22 mouse cellular contexts compared by ENCODE assay signal in genomic region chr6:119657418-119658178, GRCm38 (mm10).
DNase-seq lines count a peak whose midpoint lies in the region; ATAC-seq and TF ChIP-seq lines count a peak whose summit lies in the region.
"Had no signal": no experiment of that assay in that cellular context is flagged by ENCODE, and none has a peak within 500 bp of the region (broad histone marks: within the 10 kb centered on the region; RNA-seq: fewer than 3 reads in every experiment).

No protein-coding gene starts in this region.

- no peaks in the 10 kb centered on the region for H3K27me3 ChIP-seq in intestine, embryonic 15.5 days (replicated peaks)
- H3K27me3 ChIP-seq in intestine, embryonic 16.5 days (replicated peaks; ENCODE audit: control insufficient read depth, insufficient read depth, low read length): no peaks in the 10 kb centered on the region
- H3K27me3 ChIP-seq in intestine, postnatal 0 days (replicated peaks; ENCODE audit: control insufficient read depth, insufficient read depth, low read length): no peaks in the 10 kb centered on the region
- H3K27me3 ChIP-seq: CH12.LX, Patski had no signal

- no peak overlapping the region for H3K4me3 ChIP-seq in gastrocnemius, adult 2 months
- no peak overlapping the region for H3K4me3 ChIP-seq in intestine, embryonic 15.5 days (replicated peaks)
- H3K4me3 ChIP-seq in intestine, embryonic 16.5 days (ENCODE audit: low read length): no peak overlapping the region
- H3K4me3 ChIP-seq in intestine, postnatal 0 days (ENCODE audit: low read depth, low read length): no peak overlapping the region

- H3K4me1 ChIP-seq in intestine, embryonic 15.5 days (replicated peaks): no peaks in the 10 kb centered on the region
- no peaks in the 10 kb centered on the region for H3K4me1 ChIP-seq in intestine, embryonic 16.5 days (ENCODE audit: control insufficient read depth, insufficient read depth, low read length)
- no peaks in the 10 kb centered on the region for H3K4me1 ChIP-seq in intestine, postnatal 0 days (replicated peaks; ENCODE audit: control insufficient read depth, insufficient read depth, low read length)

- intact Hi-C loops in gastrocnemius, adult 2 months (cut with DNase I): loop anchor here (5.0 kb wide), 1 partner anchor 80 kb away; no protein-coding TSS in a partner anchor
- intact Hi-C loops in gastrocnemius, postnatal 14 days (cut with DNase I; ENCODE audit: low total_unique reads): no loop called here

- H3K9me3 ChIP-seq in intestine, embryonic 15.5 days: no peaks in the 10 kb centered on the region
- no peaks in the 10 kb centered on the region for H3K9me3 ChIP-seq in intestine, embryonic 16.5 days (ENCODE audit: control insufficient read depth, low read length)
- H3K9me3 ChIP-seq in intestine, postnatal 0 days (ENCODE audit: control insufficient read depth): no peaks in the 10 kb centered on the region
- H3K9me3 ChIP-seq: G1E had no signal

- no peak overlapping the region for H3K9ac ChIP-seq in intestine, embryonic 15.5 days
- H3K9ac ChIP-seq in intestine, embryonic 16.5 days (ENCODE audit: low read depth, low read length): no peak overlapping the region
- 0 out of 2 replicates have a peak overlapping the region, but pooled peaks have one; percentile 2 for H3K9ac ChIP-seq in intestine, postnatal 0 days (ENCODE audit: low read depth, low read length)

- WGBS in intestine, embryonic 15.5 days: 63% methylated on average over 7 of the region's 7 CpGs
- WGBS in intestine, embryonic 16.5 days: 61% methylated on average over 7 of the region's 7 CpGs
- 44% methylated on average over 7 of the region's 7 CpGs for WGBS in intestine, postnatal 0 days

- peak overlapping the region; percentile 79; the same call in 1 of the 2 replicates for H3K27ac ChIP-seq in gastrocnemius, adult 2 months
- H3K27ac ChIP-seq in intestine, embryonic 15.5 days: no peak overlapping the region
- H3K27ac ChIP-seq in intestine, embryonic 16.5 days (ENCODE audit: low read length): peak overlapping the region; percentile 69
- peak overlapping the region; percentile 52 for H3K27ac ChIP-seq in intestine, postnatal 0 days (ENCODE audit: low read depth, low read length)

- no peak overlapping the region for H3K4me2 ChIP-seq in intestine, embryonic 15.5 days (replicated peaks)
- H3K4me2 ChIP-seq in intestine, embryonic 16.5 days (ENCODE audit: low read depth, low read length): no peak overlapping the region
- H3K4me2 ChIP-seq in intestine, postnatal 0 days (replicated peaks; ENCODE audit: low read depth): peak overlapping the region; percentile 35

- TF ChIP-seq CTCF in gastrocnemius, adult 2 months (IDR thresholded peaks at IDR 0.05): no peak
- TF ChIP-seq CTCF in intestine, postnatal 0 days (IDR thresholded peaks at IDR 0.05; ENCODE audit: low read depth): no peak

- no peaks in the 10 kb centered on the region for H3K36me3 ChIP-seq in intestine, embryonic 15.5 days
- no peaks in the 10 kb centered on the region for H3K36me3 ChIP-seq in intestine, embryonic 16.5 days (ENCODE audit: control insufficient read depth, insufficient read depth, low read length)
- H3K36me3 ChIP-seq in intestine, postnatal 0 days (ENCODE audit: control insufficient read depth, insufficient read depth): no peaks in the 10 kb centered on the region

- ATAC-seq in intestine, embryonic 15.5 days: peak; percentile 92
- peak; percentile 91 for ATAC-seq in intestine, embryonic 16.5 days
- ATAC-seq in intestine, postnatal 0 days: peak; percentile 85
- ATAC-seq: activated CD4-positive, CD25-positive, alpha-beta regulatory T cell, adult 4 months; CD4-positive, CD25-positive, alpha-beta regulatory T cell, adult 4 months; Patski had no signal

- no peak for DNase-seq in gastrocnemius, adult 2 months
- DNase-seq in gastrocnemius, postnatal 14 days: no peak
- DNase-seq in embryo, embryonic 9.5 days (ENCODE audit: extremely low spot score): no peak
- DNase-seq in embryo, embryonic 10 days (ENCODE audit: low spot score): no peak
- DNase-seq in cerebellum, adult 9-11 months: no peak
- DNase-seq: adrenal gland, adult 2 months; adrenal gland, adult 8-10 months; adrenal gland, postnatal 10 days; adrenal gland, postnatal 14 days; adrenal gland, postnatal 25 days; adrenal gland, postnatal 36 days; B cell, adult 2 months; cerebellum, adult 11 months; cerebellum, adult 11-12 months had no signal
